Mouse (Mus musculus): Measurements from ENCODE around the gene Itsn1.

Itsn1 gene

DNA sequence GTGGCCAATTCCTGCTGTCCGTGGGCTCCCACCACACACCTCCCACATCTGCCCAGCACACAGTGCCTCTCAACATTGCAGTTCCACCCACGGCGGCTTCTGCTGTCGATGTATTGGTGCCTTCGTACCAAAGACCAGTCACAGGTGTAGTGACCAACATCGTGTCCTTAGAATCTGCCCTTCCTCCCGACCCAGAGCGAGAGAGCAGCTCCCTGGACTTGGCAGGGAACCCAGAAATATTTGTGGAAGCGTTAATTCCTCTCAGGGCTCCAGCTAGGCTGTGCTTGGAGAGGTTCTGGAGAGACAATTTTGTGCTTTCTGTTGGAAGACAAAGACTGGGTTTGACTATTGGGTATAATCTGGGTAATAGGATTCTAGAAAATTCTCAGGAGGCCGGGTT is 217.2 kb downstream of the Itsn1 start:
- DNase-seq (ENCODE audit: low spot score in 2 of 2), result no peak

DNA sequence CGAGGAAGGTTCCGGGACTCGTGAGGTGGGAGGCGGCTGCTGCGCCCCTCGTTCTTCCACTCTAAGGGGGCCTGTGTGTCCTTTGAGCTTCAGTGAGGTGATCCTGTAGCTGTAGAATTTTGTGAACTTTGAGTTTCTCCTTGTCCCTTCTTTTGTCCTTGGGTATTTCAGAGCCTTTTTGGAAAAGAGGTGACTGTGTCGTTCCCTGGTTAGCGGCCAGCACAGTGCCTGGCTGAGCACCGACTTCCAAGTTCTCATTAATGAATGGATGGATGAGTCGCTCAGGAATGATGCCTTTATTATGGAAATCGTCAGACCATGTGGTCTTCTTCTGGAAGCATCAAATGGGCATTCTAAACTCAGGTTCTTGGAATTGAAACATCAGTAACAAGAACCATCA is 218.0 kb downstream of the Itsn1 start:
- no peak for DNase-seq (ENCODE audit: low spot score in 2 of 2)

DNA sequence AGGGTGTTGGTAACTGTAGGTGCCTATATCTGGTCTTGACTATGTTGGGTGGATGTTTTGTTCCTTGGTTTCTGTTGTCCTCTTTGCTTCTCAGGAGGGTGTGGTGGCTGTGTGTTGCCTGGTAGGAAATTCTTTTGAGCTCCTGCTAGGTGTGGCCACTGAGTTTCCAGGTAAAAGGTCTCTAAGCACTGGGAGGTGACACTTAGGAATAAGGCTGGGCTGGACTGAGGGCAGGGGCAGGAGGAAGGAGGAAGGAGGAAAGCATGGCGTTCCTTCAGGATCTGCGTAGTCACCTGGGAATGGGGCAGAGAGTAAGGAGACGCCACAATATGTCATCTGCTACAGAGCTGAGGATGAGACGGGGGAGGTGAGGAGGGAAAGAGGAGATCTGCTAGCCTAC is 224.9 kb downstream of the Itsn1 start:
- no peak for DNase-seq (ENCODE audit: low spot score in 2 of 2)

DNA sequence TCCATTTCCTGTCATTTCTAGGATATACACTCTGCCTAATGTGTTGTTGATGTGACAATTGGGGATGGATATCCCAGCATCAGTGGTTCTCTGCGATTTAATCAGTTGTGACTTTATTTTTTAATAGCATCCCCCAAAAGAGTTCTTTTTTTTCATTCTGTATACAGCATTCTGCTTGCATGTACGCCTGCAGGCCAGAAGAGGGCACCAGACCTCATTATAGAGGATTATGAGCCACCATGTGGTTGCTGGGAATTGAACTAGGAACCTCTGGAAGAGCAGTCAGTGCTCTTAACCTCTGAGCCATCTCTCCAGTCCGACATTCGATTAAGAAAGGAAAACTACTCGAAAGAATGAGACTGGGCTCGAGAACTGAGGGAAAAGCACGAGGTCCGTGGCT is 225.7 kb downstream of the Itsn1 start:
- no peak for DNase-seq (ENCODE audit: low spot score in 2 of 2)

DNA sequence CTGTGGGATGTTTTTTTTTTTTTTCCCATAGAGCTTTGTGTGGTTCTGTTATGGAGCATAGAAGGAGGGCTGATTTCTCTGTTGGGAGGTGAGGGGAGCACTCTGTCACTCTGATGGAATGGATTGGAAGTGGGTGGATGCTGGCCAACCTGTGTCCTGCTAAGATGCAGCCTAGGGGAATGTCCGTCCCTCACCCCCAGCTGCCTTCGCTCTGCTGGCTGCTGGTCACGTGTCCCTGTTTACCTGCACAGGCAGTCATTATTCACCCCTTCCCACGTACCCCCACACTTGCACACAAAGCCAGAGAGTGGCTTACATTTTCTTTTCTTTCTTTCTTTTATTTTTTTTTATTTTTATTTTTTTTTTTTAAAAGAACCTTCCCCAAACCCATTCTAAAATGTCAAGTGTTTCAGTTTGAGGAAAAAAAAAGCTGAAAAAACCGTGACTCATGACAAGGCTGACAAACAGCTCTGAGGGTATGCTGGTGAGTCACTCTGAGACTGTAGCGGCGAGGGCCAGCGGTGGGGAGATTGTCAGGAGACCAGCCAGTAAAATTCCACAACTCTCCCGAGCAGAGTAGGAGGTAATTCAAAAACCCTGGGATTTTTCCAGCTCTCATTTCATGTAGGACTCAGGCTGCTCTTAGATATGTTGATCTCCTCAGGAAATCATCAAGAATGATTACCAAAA is 233.3 kb downstream of the Itsn1 start:
- DNase-seq (ENCODE audit: low spot score in 2 of 2), result no peak

DNA sequence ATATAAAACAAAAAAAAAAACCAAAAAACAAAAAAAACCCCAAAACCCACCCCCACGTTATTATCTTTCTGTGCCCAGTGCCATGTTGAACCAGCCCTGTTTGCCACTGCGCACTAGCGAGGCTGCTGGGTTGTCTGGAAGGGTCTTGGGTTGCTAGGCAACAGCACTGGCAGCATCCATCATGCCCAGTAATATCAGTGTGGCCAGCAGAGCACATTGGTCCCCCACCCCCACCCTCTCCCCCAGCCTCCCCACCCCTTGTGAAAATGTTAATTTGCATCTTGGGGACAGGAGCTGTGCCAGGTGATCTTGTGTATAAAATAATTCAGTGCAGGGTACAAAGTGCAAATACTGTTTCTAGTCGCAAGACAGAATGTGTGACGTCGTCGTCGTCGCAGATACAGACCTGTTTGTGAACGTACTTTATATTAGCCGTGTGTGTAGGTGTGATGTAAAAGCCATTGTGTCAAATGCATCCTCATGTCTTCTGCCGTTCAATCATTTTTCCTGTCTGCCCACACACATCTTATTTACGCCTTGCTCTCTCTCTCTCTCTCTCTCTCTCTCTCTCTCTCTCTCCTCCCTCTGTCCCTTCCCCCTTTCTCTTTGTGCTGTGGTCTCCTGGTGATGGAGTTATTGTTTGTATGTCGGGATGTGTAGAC is 233.9 kb downstream of the Itsn1 start:
- no peak for DNase-seq (ENCODE audit: low spot score in 2 of 2)

DNA sequence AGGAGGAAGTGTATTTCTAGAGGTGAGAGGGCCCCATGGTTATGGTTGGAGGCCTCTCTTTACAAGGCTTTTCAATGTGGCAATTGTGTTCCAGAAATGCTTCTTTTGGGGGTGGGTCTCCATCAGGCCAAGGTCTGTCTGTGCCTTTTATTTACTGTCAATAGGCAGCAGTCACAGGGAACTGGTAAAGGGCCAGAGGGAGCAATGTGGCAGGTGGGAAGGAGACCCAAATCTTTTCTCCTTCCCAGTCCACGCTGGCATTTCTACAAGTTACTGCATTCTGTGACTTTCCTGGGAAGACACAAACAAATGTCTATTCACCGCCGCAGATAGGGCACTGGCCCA is 234.4 kb downstream of the Itsn1 start:
- DNase-seq (ENCODE audit: low spot score in 2 of 2), result no peak

DNA sequence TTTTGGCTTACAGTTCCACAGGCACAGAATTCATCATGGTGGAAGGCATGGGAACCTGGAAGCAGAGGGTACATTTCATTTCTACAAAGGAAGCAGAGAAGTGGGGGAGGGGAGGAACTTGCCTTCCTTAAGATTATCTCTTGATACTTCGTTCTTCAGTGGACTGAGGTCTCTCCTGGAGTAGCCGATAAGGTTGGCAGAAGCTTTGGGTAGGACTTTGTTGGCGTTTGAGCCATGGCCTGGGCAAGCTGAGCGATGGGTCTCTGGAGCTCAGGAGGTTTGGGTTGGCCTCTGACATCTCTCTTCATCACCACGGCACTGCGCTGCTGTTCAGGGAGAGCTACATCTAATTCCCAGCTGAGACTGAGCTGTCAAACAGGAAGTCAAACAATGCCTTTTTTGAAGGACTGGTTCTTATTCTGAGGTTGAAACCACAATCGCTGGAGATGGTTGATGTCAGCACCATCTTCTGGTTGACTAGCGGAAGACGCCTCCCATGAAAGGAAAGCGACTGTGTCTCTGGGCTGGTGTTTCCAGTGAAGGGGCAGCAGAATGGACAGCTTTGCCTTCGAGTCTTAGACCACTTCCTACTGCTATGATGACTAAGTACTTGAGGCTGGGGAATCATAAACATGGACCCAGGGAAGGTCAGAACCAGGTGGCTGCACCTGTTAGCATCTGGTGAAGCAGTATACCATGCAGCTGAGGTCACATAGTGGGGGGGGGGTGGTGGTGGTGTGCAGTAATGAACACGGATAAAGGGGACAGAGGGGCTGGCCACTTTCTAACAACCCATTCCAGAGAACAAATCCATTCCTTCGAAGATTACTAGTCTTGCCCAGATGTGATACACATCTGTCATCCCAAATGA is 235.5 kb downstream of the Itsn1 start:
- DNase-seq (ENCODE audit: low spot score in 2 of 2), result peak; percentile 12 to 13

DNA sequence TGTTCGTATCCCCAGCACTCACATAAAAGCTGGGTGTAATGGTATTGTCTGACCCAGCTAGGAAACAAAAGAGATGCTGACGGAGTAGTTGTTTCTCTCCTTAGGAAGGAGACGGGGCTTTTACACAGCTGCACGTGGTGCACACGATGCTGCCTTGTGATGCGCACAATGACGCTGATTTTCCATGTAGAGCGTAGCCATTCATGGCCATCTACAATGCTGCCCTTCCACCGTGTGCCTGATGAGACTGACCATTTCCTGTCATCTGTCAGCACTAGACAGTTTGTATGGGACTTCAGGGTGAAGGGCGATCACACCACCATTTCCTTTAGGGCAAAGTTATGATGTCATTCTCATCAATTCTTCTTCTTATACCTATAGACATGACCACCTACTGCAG is 239.6 kb downstream of the Itsn1 start:
- no peak for DNase-seq (ENCODE audit: low spot score in 2 of 2)

DNA sequence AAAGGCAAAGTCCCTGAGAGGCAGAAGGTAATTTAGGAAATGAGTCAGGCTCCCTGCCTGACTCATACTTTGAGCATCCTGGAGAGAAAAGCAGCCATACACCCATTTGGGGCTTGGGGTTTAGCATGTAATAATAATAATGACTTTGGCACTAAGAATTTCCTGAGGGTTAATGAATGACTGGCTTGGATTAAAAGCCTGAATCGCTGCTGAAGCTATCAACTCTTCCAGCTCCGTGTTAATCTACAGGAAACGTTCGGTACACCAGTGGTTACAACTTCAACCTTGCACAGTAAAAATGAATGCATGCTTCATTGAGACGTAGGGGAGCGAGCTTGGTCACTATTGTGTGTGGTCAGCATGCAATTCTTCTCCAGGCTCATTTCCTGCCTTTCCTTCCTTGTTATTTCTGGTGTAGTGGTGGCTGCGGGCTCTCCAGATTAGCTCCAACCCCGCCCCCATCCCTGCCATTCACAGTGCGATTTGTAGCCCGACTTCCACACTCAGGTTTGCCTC is 240.5 kb downstream of the Itsn1 start:
- no peak for DNase-seq (ENCODE audit: low spot score in 2 of 2)
